Mouse (Mus musculus): ENCODE data around the gene Rsad1.

Gene Rsad1

GRCm38 (mm10) chr11:94548888-94549690 is at the start of gene Rsad1:
Gene Rsad1, minus strand, starts transcription at chr11:94549255.
- Histone ChIP-seq H3K36me3 (ENCODE audit: control insufficient read depth, insufficient read depth, low read length, poor library complexity, severe bottlenecking) (no peaks in the 10 kb centered on the region), H3K27me3 (ENCODE audit: control insufficient read depth, insufficient read depth, low read length, poor library complexity, severe bottlenecking) (no peaks in the 10 kb centered on the region)
- peak; percentile 96 for DNase-seq (ENCODE audit: low read depth, low spot score)

- Histone ChIP-seq H3K27me3 (ENCODE audit: control insufficient read depth, insufficient read depth, low read length, poor library complexity, severe bottlenecking) (no peaks in the 10 kb centered on the region), H3K36me3 (ENCODE audit: control insufficient read depth, insufficient read depth, low read length, poor library complexity, severe bottlenecking) (no peaks in the 10 kb centered on the region)
- DNase-seq (ENCODE audit: low read depth, low spot score) = no peak
These were observed 49.5 kb upstream of the Rsad1 start for GRCm38 (mm10) chr11:94598437-94599120.

GRCm38 (mm10) chr11:94597319-94597718 is 48.3 kb upstream of the Rsad1 start:
- DNase-seq (ENCODE audit: low read depth, low spot score) = no peak
- no peaks in the 10 kb centered on the region for H3K27me3 ChIP-seq (ENCODE audit: control insufficient read depth, insufficient read depth, low read length, poor library complexity, severe bottlenecking)
- H3K36me3 ChIP-seq (ENCODE audit: control insufficient read depth, insufficient read depth, low read length, poor library complexity, severe bottlenecking) = no peaks in the 10 kb centered on the region

- peak; percentile 82 for DNase-seq (ENCODE audit: low read depth, low spot score)
- Histone ChIP-seq H3K27me3 (ENCODE audit: control insufficient read depth, insufficient read depth, low read length, poor library complexity, severe bottlenecking) (no peaks in the 10 kb centered on the region), H3K36me3 (ENCODE audit: control insufficient read depth, insufficient read depth, low read length, poor library complexity, severe bottlenecking) (no peaks in the 10 kb centered on the region)
These were observed 47.3 kb upstream of the Rsad1 start for GRCm38 (mm10) chr11:94596311-94596852.

GRCm38 (mm10) chr11:94587511-94587910 is 38.5 kb upstream of the Rsad1 start:
- peak; percentile 47 for DNase-seq (ENCODE audit: low read depth, low spot score)
- no peaks in the 10 kb centered on the region; the same call in 1 of the 2 replicates for H3K36me3 ChIP-seq (ENCODE audit: control insufficient read depth, insufficient read depth, low read length, poor library complexity, severe bottlenecking)
- H3K27me3 ChIP-seq (ENCODE audit: control insufficient read depth, insufficient read depth, low read length, poor library complexity, severe bottlenecking) = no peaks in the 10 kb centered on the region

- no peaks in the 10 kb centered on the region for H3K27me3 ChIP-seq (ENCODE audit: control insufficient read depth, insufficient read depth, low read length, poor library complexity, severe bottlenecking)
- no peak for DNase-seq (ENCODE audit: low read depth, low spot score)
- H3K36me3 ChIP-seq (ENCODE audit: control insufficient read depth, insufficient read depth, low read length, poor library complexity, severe bottlenecking) = no peaks in the 10 kb centered on the region; the same call in 1 of the 2 replicates
These were observed 36.0 kb upstream of the Rsad1 start for GRCm38 (mm10) chr11:94585091-94585490.

GRCm38 (mm10) chr11:94580111-94580740 is 31.2 kb upstream of the Rsad1 start:
- no peaks in the 10 kb centered on the region for H3K27me3 ChIP-seq (ENCODE audit: control insufficient read depth, insufficient read depth, low read length, poor library complexity, severe bottlenecking)
- H3K36me3 ChIP-seq (ENCODE audit: control insufficient read depth, insufficient read depth, low read length, poor library complexity, severe bottlenecking) = no peaks in the 10 kb centered on the region
- DNase-seq (ENCODE audit: low read depth, low spot score) = no peak

- Histone ChIP-seq H3K36me3 (ENCODE audit: control insufficient read depth, insufficient read depth, low read length, poor library complexity, severe bottlenecking) (no peaks in the 10 kb centered on the region), H3K27me3 (ENCODE audit: control insufficient read depth, insufficient read depth, low read length, poor library complexity, severe bottlenecking) (no peaks in the 10 kb centered on the region)
- no peak for DNase-seq (ENCODE audit: low read depth, low spot score)
These were observed 27.3 kb upstream of the Rsad1 start for GRCm38 (mm10) chr11:94576361-94576760.

GRCm38 (mm10) chr11:94575036-94575435 is 26.0 kb upstream of the Rsad1 start:
- DNase-seq (ENCODE audit: low read depth, low spot score) = no peak
- no peaks in the 10 kb centered on the region for H3K36me3 ChIP-seq (ENCODE audit: control insufficient read depth, insufficient read depth, low read length, poor library complexity, severe bottlenecking)
- no peaks in the 10 kb centered on the region for H3K27me3 ChIP-seq (ENCODE audit: control insufficient read depth, insufficient read depth, low read length, poor library complexity, severe bottlenecking)

- Histone ChIP-seq H3K27me3 (ENCODE audit: control insufficient read depth, insufficient read depth, low read length, poor library complexity, severe bottlenecking) (no peaks in the 10 kb centered on the region), H3K36me3 (ENCODE audit: control insufficient read depth, insufficient read depth, low read length, poor library complexity, severe bottlenecking) (0 out of 2 replicates have a peak, but pooled peaks cover 1% of the 10 kb centered on the region)
- DNase-seq (ENCODE audit: low read depth, low spot score) = peak; percentile 27
These were observed 25.5 kb upstream of the Rsad1 start for GRCm38 (mm10) chr11:94574560-94574959.

GRCm38 (mm10) chr11:94571850-94572249 is 22.8 kb upstream of the Rsad1 start:
- Histone ChIP-seq H3K36me3 (ENCODE audit: control insufficient read depth, insufficient read depth, low read length, poor library complexity, severe bottlenecking) (peaks cover 5% of the 10 kb centered on the region), H3K27me3 (ENCODE audit: control insufficient read depth, insufficient read depth, low read length, poor library complexity, severe bottlenecking) (no peaks in the 10 kb centered on the region)
- DNase-seq (ENCODE audit: low read depth, low spot score) = no peak

- no peak for DNase-seq (ENCODE audit: low read depth, low spot score)
- peaks cover 5% of the 10 kb centered on the region for H3K36me3 ChIP-seq (ENCODE audit: control insufficient read depth, insufficient read depth, low read length, poor library complexity, severe bottlenecking)
- H3K27me3 ChIP-seq (ENCODE audit: control insufficient read depth, insufficient read depth, low read length, poor library complexity, severe bottlenecking) = no peaks in the 10 kb centered on the region
These were observed 21.6 kb upstream of the Rsad1 start for GRCm38 (mm10) chr11:94570612-94571011.

- Histone ChIP-seq H3K36me3 (ENCODE audit: control insufficient read depth, insufficient read depth, low read length, poor library complexity, severe bottlenecking) (peaks cover 5% of the 10 kb centered on the region), H3K27me3 (ENCODE audit: control insufficient read depth, insufficient read depth, low read length, poor library complexity, severe bottlenecking) (no peaks in the 10 kb centered on the region)
- no peak for DNase-seq (ENCODE audit: low read depth, low spot score)
These were observed 18.3 kb upstream of the Rsad1 start for GRCm38 (mm10) chr11:94567326-94567725.

- peaks cover 10% of the 10 kb centered on the region for H3K36me3 ChIP-seq (ENCODE audit: control insufficient read depth, insufficient read depth, low read length, poor library complexity, severe bottlenecking)
- H3K27me3 ChIP-seq (ENCODE audit: control insufficient read depth, insufficient read depth, low read length, poor library complexity, severe bottlenecking) = no peaks in the 10 kb centered on the region
- no peak for DNase-seq (ENCODE audit: low read depth, low spot score)
These were observed 17.5 kb upstream of the Rsad1 start for GRCm38 (mm10) chr11:94566534-94566933.

GRCm38 (mm10) chr11:94565151-94565479 is 16.1 kb upstream of the Rsad1 start:
- Histone ChIP-seq H3K36me3 (ENCODE audit: control insufficient read depth, insufficient read depth, low read length, poor library complexity, severe bottlenecking) (peaks cover 13% of the 10 kb centered on the region), H3K27me3 (ENCODE audit: control insufficient read depth, insufficient read depth, low read length, poor library complexity, severe bottlenecking) (no peaks in the 10 kb centered on the region)
- DNase-seq (ENCODE audit: low read depth, low spot score) = no peak
